Mouse (Mus musculus) forebrain, embryonic 10.5 days (tissue): ENCODE measurements at regions not wholly inside any gene's neighbourhood (a gene's known extent, or its start where the extent isn't known, plus 50 kb on each side); places are given as distances from the start of the nearest gene placed in this dataset.

Experiments used
- DNase-seq: peaks from one replicate; pipeline ENCODE4 v3.0.0-alpha.2; 2017; ENCODE audit warnings: low spot score; ENCODE audit errors: extremely low spot score
- H3K27ac ChIP-seq: fragments of 300-500 bp; sonication (generic); 2 replicates; pipeline ENCODE4 v1.5.1; 2016; ENCODE audit warnings: mild to moderate bottlenecking
- H3K27me3 ChIP-seq: fragments of 300-500 bp; sonication (generic); 2 replicates; pipeline ENCODE4 v1.6.1; 2016; ENCODE audit warnings: mild to moderate bottlenecking; ENCODE audit not compliant: poor library complexity, severe bottlenecking
- H3K36me3 ChIP-seq: fragments of 300-500 bp; sonication (generic); replicated peaks from 2 replicates; pipeline ENCODE4 v1.6.1; 2016; ENCODE audit warnings: mild to moderate bottlenecking, moderate library complexity
- H3K4me1 ChIP-seq: fragments of 300-500 bp; sonication (generic); 2 replicates; pipeline ENCODE4 v1.6.1; 2016
- H3K4me3 ChIP-seq: fragments of 300-500 bp; sonication (generic); 2 replicates; pipeline ENCODE4 v1.5.1; 2016; ENCODE audit warnings: mild to moderate bottlenecking, moderate library complexity
- H3K9me3 ChIP-seq: fragments of 300-500 bp; sonication (generic); 2 replicates; pipeline ENCODE4 v1.6.1; 2016; ENCODE audit warnings: mild to moderate bottlenecking, moderate library complexity
- WGBS: fragments of 180-500 bp; shearing (Covaris S2); methylation state at CpG from one replicate; pipeline ENCODE4 v1.1.7; 2016; 5-methylcytosine and 5-hydroxymethylcytosine counted together

GRCm38 (mm10) chr9:89532435-89532834, 90.5 kb downstream of the Minar1 start:
- H3K9me3 ChIP-seq: no peaks in the 10 kb centered on the region
- H3K27me3 ChIP-seq: no peaks in the 10 kb centered on the region
- H3K4me1 ChIP-seq: no peaks in the 10 kb centered on the region
- H3K4me3 ChIP-seq: no peak overlapping the region
- DNase-seq: no peak
- 87% methylated on average over 2 of the region's 2 CpGs for WGBS
- no peak overlapping the region for H3K27ac ChIP-seq
- H3K36me3 ChIP-seq: no peaks in the 10 kb centered on the region

DNA sequence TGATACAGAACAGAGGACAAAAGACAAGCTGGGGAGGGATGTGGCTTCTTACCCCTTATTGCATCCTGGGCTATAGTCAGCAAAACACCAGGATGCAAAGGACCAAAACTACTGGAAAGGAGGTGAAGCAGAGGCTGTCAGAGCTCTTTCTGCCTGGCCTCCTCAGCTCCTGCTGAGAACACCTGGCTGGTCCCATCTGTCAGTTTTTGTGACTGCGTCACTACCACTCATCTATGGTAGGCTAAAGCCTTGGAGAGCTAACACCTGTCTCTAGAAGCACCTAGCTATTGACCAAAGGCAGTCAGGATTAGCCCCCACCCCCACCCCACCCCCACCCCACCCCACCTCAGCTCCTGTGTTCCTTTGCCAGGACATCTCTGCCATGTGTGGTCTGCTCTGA, 98.8 kb downstream of the Minar1 start:
- H3K27me3 ChIP-seq: no peaks in the 10 kb centered on the region
- 89% methylated on average over 1 of the region's 1 CpGs for WGBS
- H3K27ac ChIP-seq: no peak overlapping the region
- H3K9me3 ChIP-seq: no peaks in the 10 kb centered on the region
- no peaks in the 10 kb centered on the region for H3K4me1 ChIP-seq
- H3K4me3 ChIP-seq: no peak overlapping the region
- no peak for DNase-seq
- H3K36me3 ChIP-seq: no peaks in the 10 kb centered on the region

DNA sequence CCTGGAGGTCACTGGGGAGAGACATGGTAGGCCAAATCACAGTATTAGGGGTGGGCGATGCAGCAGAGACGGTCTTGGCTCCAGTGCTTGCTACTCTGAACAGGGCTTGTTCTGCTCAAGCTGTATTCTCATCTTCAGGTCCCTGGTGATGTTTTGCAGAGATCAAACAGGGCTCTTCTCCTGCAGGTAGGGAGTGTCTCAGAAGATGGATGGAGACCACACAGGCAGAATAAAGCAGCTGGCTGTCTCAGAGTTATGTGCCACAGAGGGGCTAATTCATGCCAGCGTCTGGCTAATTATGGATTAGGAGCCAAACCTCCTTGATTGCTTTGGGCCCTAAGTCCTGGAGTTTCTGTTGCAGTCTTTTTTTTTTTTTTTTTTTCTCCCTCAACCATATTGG, 99.2 kb downstream of the Minar1 start:
- 78% methylated on average over 3 of the region's 3 CpGs for WGBS
- Histone ChIP-seq H3K4me1 (no peaks in the 10 kb centered on the region), H3K27ac (no peak overlapping the region), H3K9me3 (no peaks in the 10 kb centered on the region), H3K27me3 (no peaks in the 10 kb centered on the region), H3K36me3 (no peaks in the 10 kb centered on the region), H3K4me3 (no peak overlapping the region)
- no peak for DNase-seq

DNA sequence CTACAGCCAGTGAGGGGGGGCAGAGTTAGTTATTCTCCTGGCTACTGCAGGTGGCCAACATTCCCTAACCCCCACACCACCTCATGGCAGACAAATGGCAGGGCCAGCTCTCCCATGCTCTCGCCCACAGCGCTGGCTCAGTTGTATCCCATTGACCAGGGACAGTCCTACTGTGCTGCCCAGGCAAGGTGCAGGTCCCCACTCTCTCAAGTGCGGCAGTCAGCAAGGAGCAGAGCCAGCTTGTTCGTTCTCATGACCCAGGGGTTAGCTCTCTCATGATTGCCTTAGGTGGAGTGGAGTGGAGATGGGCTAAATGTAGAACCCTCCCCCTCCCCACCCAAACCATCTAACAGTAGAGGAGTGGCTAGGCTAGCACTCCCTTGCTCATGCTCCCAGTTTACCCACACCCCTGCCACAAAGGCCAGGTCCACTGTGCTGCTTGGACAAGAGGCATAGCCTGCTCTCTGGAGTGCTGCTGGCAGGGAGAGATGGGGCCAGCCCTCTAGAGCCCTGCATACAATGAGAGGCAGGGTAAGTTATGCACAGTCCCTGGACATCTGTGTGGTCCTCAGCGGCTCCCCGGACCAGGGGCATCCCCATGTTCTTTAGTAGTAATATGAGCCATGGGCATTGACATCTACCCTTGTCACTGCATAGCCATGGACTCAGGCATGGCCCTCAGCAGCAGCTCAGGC, 114.4 kb downstream of the Minar1 start:
- H3K27ac ChIP-seq: no peak overlapping the region
- no peak overlapping the region for H3K4me3 ChIP-seq
- H3K27me3 ChIP-seq: no peaks in the 10 kb centered on the region
- 94% methylated on average over 6 of the region's 6 CpGs for WGBS
- H3K36me3 ChIP-seq: no peaks in the 10 kb centered on the region
- H3K4me1 ChIP-seq: no peaks in the 10 kb centered on the region
- H3K9me3 ChIP-seq: no peaks in the 10 kb centered on the region
- no peak for DNase-seq

GRCm38 (mm10) chr9:89502083-89502482, 120.8 kb downstream of the Minar1 start:
- Histone ChIP-seq H3K4me1 (peaks cover 8% of the 10 kb centered on the region), H3K27me3 (no peaks in the 10 kb centered on the region), H3K36me3 (no peaks in the 10 kb centered on the region), H3K4me3 (no peak overlapping the region), H3K9me3 (no peaks in the 10 kb centered on the region), H3K27ac (no peak overlapping the region)
- 91% methylated on average over 2 of the region's 2 CpGs for WGBS
- DNase-seq: no peak

DNA sequence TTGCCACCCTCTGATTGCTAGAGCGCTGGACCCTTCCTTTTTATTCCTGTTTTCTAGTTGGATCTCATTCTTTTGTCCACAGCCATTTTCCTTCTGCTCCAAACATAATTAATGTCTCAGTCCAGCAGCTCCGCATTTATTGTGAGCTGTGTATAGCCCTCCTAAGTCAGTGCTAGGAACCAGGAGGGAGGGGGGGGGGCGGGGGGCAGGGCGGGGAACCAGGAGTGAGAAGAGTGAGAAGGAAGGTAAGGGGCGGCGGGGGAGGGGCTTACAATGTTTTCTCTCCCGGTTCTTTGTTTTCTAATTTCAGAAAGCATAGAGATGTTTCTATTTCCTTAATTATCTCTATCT, 125.6 kb downstream of the Minar1 start:
- 22% methylated on average over 7 of the region's 7 CpGs for WGBS
- DNase-seq: no peak
- peaks cover 13% of the 10 kb centered on the region for H3K4me1 ChIP-seq
- H3K27ac ChIP-seq: peak overlapping the region; percentile 48; the same call in 1 of the 2 replicates
- no peaks in the 10 kb centered on the region for H3K27me3 ChIP-seq
- no peak overlapping the region for H3K4me3 ChIP-seq
- H3K9me3 ChIP-seq: no peaks in the 10 kb centered on the region
- H3K36me3 ChIP-seq: no peaks in the 10 kb centered on the region

DNA sequence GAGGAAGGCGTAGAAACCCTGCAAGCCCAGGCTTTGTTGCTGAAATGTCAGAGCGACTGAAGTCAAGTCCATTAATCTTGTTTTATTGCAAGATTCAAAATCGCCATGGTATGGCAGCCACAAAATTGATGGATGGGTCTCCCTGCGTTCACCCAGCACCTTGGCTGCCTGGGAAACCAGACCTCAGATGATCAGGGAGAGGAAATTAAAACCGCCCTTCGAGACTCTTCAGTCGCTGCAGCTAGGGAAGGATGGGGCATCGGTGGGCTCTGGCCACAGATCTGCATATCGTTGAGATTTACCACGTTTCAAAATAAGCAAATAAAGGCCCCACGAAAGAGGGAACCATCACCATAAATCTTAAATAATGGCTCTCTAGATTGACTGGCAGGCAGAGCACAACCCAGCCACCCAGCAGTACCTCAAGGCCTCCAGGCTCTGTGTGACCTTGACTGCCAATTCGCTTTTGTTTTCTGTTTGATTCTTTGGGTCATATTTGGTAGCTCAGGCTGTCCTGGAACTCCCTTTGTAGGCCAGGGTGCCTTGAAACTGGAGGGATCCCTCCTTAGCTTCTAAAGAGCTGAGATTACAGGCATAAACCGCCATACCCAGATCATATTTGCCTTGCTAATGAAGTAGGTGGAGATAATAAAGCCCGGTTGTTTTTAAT, 126.1 kb downstream of the Minar1 start:
- no peak for DNase-seq
- 63% methylated on average over 14 of the region's 14 CpGs for WGBS
- Histone ChIP-seq H3K9me3 (no peaks in the 10 kb centered on the region), H3K27me3 (no peaks in the 10 kb centered on the region), H3K27ac (peak overlapping the region; percentile 48), H3K4me1 (peaks cover 13% of the 10 kb centered on the region), H3K36me3 (no peaks in the 10 kb centered on the region), H3K4me3 (no peak overlapping the region)

GRCm38 (mm10) chr9:89487601-89488000, 135.3 kb downstream of the Minar1 start:
- H3K27ac ChIP-seq: no peak overlapping the region
- WGBS: 89% methylated on average over 4 of the region's 4 CpGs
- H3K9me3 ChIP-seq: no peaks in the 10 kb centered on the region
- H3K4me3 ChIP-seq: no peak overlapping the region
- no peaks in the 10 kb centered on the region for H3K27me3 ChIP-seq
- DNase-seq: no peak
- H3K36me3 ChIP-seq: no peaks in the 10 kb centered on the region
- H3K4me1 ChIP-seq: no peaks in the 10 kb centered on the region

DNA sequence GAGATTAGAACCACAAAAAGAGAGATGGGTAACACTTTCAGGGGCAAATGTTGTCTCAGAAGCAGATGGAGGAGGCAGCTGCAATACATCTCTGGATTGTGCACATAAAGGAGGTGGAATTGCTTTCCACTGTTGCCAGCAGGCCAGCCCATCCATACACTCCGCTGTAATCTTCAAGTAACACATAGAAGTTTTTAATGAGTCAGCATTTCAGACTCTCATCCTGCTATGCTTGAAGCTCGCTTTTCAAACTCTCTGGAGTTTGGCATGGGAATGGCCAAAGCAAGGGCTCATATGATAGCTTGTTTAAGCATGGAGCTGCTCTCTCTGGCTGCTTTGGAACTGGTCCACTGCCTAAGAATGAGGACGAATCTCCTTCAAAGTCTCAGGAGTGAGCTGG, 143.5 kb downstream of the Minar1 start:
- Histone ChIP-seq H3K4me3 (no peak overlapping the region), H3K9me3 (no peaks in the 10 kb centered on the region), H3K27ac (no peak overlapping the region), H3K36me3 (no peaks in the 10 kb centered on the region), H3K27me3 (no peaks in the 10 kb centered on the region), H3K4me1 (no peaks in the 10 kb centered on the region)
- no peak for DNase-seq
- WGBS: 82% methylated on average over 3 of the region's 3 CpGs

- 45% methylated on average over 5 of the region's 5 CpGs for WGBS
- peak; percentile 23 for DNase-seq
- H3K27me3 ChIP-seq: no peaks in the 10 kb centered on the region
These were observed 161.7 kb downstream of the Minar1 start for GRCm38 (mm10) chr9:89461190-89461589.

DNA sequence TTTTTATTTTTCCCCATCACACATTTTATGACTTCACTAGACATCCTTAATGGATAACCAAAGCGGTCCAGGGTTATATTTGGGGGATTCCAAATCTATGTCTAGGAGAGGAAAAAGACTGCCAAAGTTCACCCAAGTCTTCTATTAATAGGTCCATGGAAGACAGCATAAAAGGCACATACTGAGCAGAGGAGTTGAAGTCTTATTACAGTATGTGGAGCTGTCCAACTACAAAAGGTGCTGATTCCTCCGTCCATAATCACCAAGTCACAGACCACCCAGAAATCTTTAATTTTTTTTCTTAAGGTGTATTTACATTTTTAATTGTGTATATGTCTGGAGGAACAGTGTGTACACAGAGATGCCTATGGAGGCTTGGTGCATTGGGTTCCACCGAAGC, 166.3 kb downstream of the Minar1 start:
- Histone ChIP-seq H3K27ac (no peak overlapping the region), H3K36me3 (no peaks in the 10 kb centered on the region), H3K27me3 (no peaks in the 10 kb centered on the region), H3K4me1 (peaks cover 10% of the 10 kb centered on the region; the same call in 1 of the 2 replicates), H3K9me3 (no peaks in the 10 kb centered on the region), H3K4me3 (no peak overlapping the region)
- DNase-seq: no peak
- WGBS: 83% methylated on average over 3 of the region's 3 CpGs

More at GRCm38 (mm10) chr9:89461190-89461589, 161.7 kb downstream of the Minar1 start:
- Histone ChIP-seq H3K4me3 (no peak overlapping the region), H3K36me3 (no peaks in the 10 kb centered on the region), H3K27ac (no peak overlapping the region), H3K9me3 (no peaks in the 10 kb centered on the region), H3K4me1 (no peaks in the 10 kb centered on the region)

GRCm38 (mm10) chr9:89449656-89450055, 173.3 kb downstream of the Minar1 start:
- no peak for DNase-seq

More at GRCm38 (mm10) chr9:89449656-89450055, 173.3 kb downstream of the Minar1 start:
- H3K9me3 ChIP-seq: no peaks in the 10 kb centered on the region
- peaks cover 10% of the 10 kb centered on the region; the same call in 1 of the 2 replicates for H3K4me1 ChIP-seq
- no peaks in the 10 kb centered on the region for H3K27me3 ChIP-seq
- no peak overlapping the region for H3K27ac ChIP-seq
- no peak overlapping the region for H3K4me3 ChIP-seq
- WGBS: 79% methylated on average over 6 of the region's 6 CpGs
- H3K36me3 ChIP-seq: no peaks in the 10 kb centered on the region
